Mouse (Mus musculus): ENCODE data around the gene Olfr312. TPM values are rescaled to one million over a fixed set of nuclear protein-coding genes. Genes with fewer than 3 reads are reported as not detected.

The Olfr312 gene
- total and polyA plus RNA-seq, 3 experiments, result not detected

DNA sequence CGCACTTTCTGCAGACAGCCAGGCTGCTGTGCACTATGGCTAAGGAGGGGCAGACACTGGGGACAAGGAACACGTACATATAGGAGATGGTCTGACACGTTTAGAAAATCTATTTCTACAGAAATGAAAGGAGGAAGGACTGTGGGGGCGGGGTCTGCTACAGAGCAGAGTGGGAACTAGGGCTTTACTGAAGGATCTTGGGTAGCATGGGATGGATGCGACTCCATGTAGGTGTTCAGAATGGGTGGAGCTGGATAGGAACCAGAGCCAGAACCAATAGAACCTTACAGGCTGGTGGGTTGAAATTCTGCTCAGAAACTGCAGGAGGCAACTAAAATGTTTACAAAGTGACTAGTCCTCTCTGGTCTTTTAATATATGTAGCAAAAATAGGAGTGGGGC is 29.3 kb upstream of the Olfr312 start:
- no peak for TF ChIP-seq ETS1 (IDR thresholded peaks at IDR 0.05; ENCODE audit: low read depth, low read length)
- no peak for TF ChIP-seq USF1 (IDR thresholded peaks at IDR 0.05; ENCODE audit: low read depth, low read length)
- no peak for TF ChIP-seq POLR2A (IDR thresholded peaks at IDR 0.05; ENCODE audit: control insufficient read depth in 1 of 2, insufficient read depth in 1 of 2, low read depth in 1 of 2, low read length in 2 of 2, poor library complexity in 1 of 2)
- no peak for TF ChIP-seq GATA1 (IDR thresholded peaks at IDR 0.05; ENCODE audit: low read depth, low read length)
- TF ChIP-seq KAT2A (conservative IDR thresholded peaks at IDR 0.05; ENCODE audit: low read depth, low read length), result no peak
- no peak for TF ChIP-seq MYC (IDR thresholded peaks at IDR 0.05; ENCODE audit: low read depth, low read length)
- TF ChIP-seq ZNF384 (IDR thresholded peaks at IDR 0.05; ENCODE audit: low read depth, low read length), result no peak
- no peak for TF ChIP-seq EP300 (IDR thresholded peaks at IDR 0.05; ENCODE audit: low read depth in 1 of 2, low read length in 2 of 2)
- no peak for TF ChIP-seq MAZ (IDR thresholded peaks at IDR 0.05; ENCODE audit: low read depth, low read length)
- H3K27ac ChIP-seq (ENCODE audit: control insufficient read depth, low read depth, low read length), result no peak overlapping the region
- H3K4me3 ChIP-seq (ENCODE audit: control insufficient read depth in 1 of 2, insufficient read depth in 1 of 2, low read depth in 2 of 2, low read length in 2 of 2), result no peak overlapping the region
- H3K4me1 ChIP-seq (ENCODE audit: control insufficient read depth in 1 of 2, insufficient read depth in 2 of 2, low read length in 2 of 2), result no peaks in the 10 kb centered on the region
- no peaks in the 10 kb centered on the region for H3K36me3 ChIP-seq (ENCODE audit: control insufficient read depth in 1 of 2, insufficient read depth in 2 of 2, low read length in 2 of 2)
- no peaks in the 10 kb centered on the region for H3K9me3 ChIP-seq (replicated peaks; ENCODE audit: insufficient read depth, low read length)
- no peak for DNase-seq (ENCODE audit: low read depth, low spot score)
- H3K9ac ChIP-seq (ENCODE audit: control insufficient read depth, low read depth, low read length, poor library complexity, severe bottlenecking), result no peak overlapping the region
- peaks cover 4 to 6% of the 10 kb centered on the region in 2 experiments for H3K27me3 ChIP-seq (ENCODE audit: control insufficient read depth in 1 of 2, insufficient read depth in 2 of 2, low read length in 2 of 2)
- no peaks in the 10 kb centered on the region for H3K79me2 ChIP-seq (ENCODE audit: control insufficient read depth, insufficient read depth, low read length, poor library complexity)

DNA sequence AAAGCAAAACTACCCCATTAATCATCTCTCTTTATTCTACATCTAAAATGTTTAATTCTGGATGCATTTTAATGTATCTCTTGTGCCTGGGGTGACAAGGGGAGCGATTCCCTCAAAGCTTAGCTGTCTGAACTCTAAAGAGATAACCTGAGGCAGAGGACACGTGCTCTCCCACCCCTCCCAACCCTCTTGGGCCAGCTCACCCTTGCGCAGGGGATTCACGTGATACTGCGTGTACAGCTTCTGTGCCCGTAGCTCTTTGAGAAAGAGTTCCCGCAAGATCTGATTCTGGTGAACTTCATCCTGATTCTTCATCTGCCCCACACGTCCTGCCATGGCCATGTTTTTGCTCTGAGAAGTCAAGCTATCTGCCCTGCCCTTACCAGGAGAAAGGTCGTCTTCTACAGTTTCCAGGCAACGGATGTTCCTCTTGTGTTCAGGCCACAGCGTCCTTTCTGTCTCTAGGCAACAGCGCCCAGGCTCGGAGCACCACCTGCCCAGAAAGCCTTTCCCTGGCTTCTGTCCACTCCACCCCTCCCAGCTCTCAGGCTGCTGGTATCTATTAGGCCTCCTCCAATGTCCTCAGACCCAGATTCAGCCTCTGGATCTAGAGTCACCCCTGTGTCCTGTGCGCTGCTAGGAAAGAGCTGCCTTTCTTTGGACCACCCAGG is 27.3 kb upstream of the Olfr312 start, which contains the start of gene Fam183b:
TSS of gene Fam183b (minus strand) at position 403 of the 671 bp plus-strand sequence.
- Histone ChIP-seq H3K79me2 (ENCODE audit: control insufficient read depth, insufficient read depth, low read length, poor library complexity) (no peaks in the 10 kb centered on the region), H3K27me3 (ENCODE audit: control insufficient read depth in 1 of 2, insufficient read depth in 2 of 2, low read length in 2 of 2) (peaks cover 4 to 6% of the 10 kb centered on the region in 2 experiments), H3K36me3 (ENCODE audit: control insufficient read depth in 1 of 2, insufficient read depth in 2 of 2, low read length in 2 of 2) (no peaks in the 10 kb centered on the region), H3K9me3 (replicated peaks; ENCODE audit: insufficient read depth, low read length) (no peaks in the 10 kb centered on the region), H3K4me3 (ENCODE audit: control insufficient read depth in 1 of 2, insufficient read depth in 1 of 2, low read depth in 2 of 2, low read length in 2 of 2) (no peak within 1 kb of the TSS), H3K4me1 (ENCODE audit: control insufficient read depth in 1 of 2, insufficient read depth in 2 of 2, low read length in 2 of 2) (no peaks in the 10 kb centered on the region), H3K9ac (ENCODE audit: control insufficient read depth, low read depth, low read length, poor library complexity, severe bottlenecking) (no peak within 1 kb of the TSS), H3K27ac (ENCODE audit: control insufficient read depth, low read depth, low read length) (no peak within 1 kb of the TSS)
- no peak for DNase-seq (ENCODE audit: low read depth, low spot score)
- no peak for TF ChIP-seq TBP (IDR thresholded peaks at IDR 0.05; ENCODE audit: low read depth, low read length)
- TF ChIP-seq RAD21 (IDR thresholded peaks at IDR 0.05; ENCODE audit: low read depth, low read length), result no peak
- no peak for TF ChIP-seq MXI1 (IDR thresholded peaks at IDR 0.05; ENCODE audit: low read depth, low read length)
- TF ChIP-seq ELF1 (IDR thresholded peaks at IDR 0.05; ENCODE audit: low read depth, low read length), result no peak
- TF ChIP-seq TCF12 (IDR thresholded peaks at IDR 0.05; ENCODE audit: low read depth, low read length), result no peak
- TF ChIP-seq MYB (IDR thresholded peaks at IDR 0.05; ENCODE audit: low read depth, low read length), result no peak
- TF ChIP-seq POLR2AphosphoS5 (IDR thresholded peaks at IDR 0.05; ENCODE audit: borderline replicate concordance, low read depth, low read length), result no peak
- no peak for TF ChIP-seq BHLHE40 (IDR thresholded peaks at IDR 0.05; ENCODE audit: borderline replicate concordance, low read depth, low read length)
- TF ChIP-seq RCOR1 (IDR thresholded peaks at IDR 0.05; ENCODE audit: low read depth, low read length), result no peak
- TF ChIP-seq JUND (IDR thresholded peaks at IDR 0.05; ENCODE audit: low read depth, low read length), result no peak
- TF ChIP-seq ETS1 (IDR thresholded peaks at IDR 0.05; ENCODE audit: low read depth, low read length), result no peak
